23 mouse cellular contexts compared by ENCODE assay signal in genomic region chr4:32001498-32001897, GRCm38 (mm10). TPM values are rescaled to one million over a fixed set of nuclear protein-coding genes. Genes with fewer than 3 reads are reported as not detected.
DNase-seq lines count a peak whose midpoint lies in the region; ATAC-seq and TF ChIP-seq lines count a peak whose summit lies in the region.
"Had no signal": no experiment of that assay in that cellular context is flagged by ENCODE, and none has a peak within 500 bp of the region (broad histone marks: within the 10 kb centered on the region; RNA-seq: fewer than 3 reads in every experiment).

No protein-coding gene starts in this region.

- no peaks in the 10 kb centered on the region for H3K4me1 ChIP-seq in forebrain, embryonic 15.5 days
- no peaks in the 10 kb centered on the region for H3K4me1 ChIP-seq in forebrain, embryonic 12.5 days
- no peaks in the 10 kb centered on the region for H3K4me1 ChIP-seq in forebrain, postnatal 0 days (ENCODE audit: insufficient read depth)
- no peaks in the 10 kb centered on the region for H3K4me1 ChIP-seq in forebrain, embryonic 11.5 days (replicated peaks; ENCODE audit: control insufficient read depth, insufficient read depth, low read length)
- no peaks in the 10 kb centered on the region for H3K4me1 ChIP-seq in hindbrain, embryonic 16.5 days (ENCODE audit: control insufficient read depth, insufficient read depth, low read depth, low read length)
- H3K4me1 ChIP-seq in hindbrain, embryonic 10.5 days (replicated peaks) = no peaks in the 10 kb centered on the region
- H3K4me1 ChIP-seq in kidney, embryonic 16.5 days (ENCODE audit: insufficient read depth, low read length) = no peaks in the 10 kb centered on the region
- H3K4me1 ChIP-seq: embryonic facial prominence, embryonic 10.5 days; embryonic facial prominence, embryonic 12.5 days had no signal

- 72% methylated on average over 3 of the region's 3 CpGs for WGBS in forebrain, embryonic 15.5 days
- 83% methylated on average over 3 of the region's 3 CpGs for WGBS in forebrain, embryonic 12.5 days
- WGBS in forebrain, postnatal 0 days = 75% methylated on average over 3 of the region's 3 CpGs
- 90% methylated on average over 3 of the region's 3 CpGs for WGBS in forebrain, embryonic 11.5 days
- WGBS in hindbrain, embryonic 16.5 days = 54% methylated on average over 3 of the region's 3 CpGs
- WGBS in hindbrain, embryonic 10.5 days = 90% methylated on average over 3 of the region's 3 CpGs
- whole genome bisulfite sequencing in kidney, embryonic 16.5 days = 66% methylated on average over 3 of the region's 3 CpGs

- no peaks in the 10 kb centered on the region for H3K27me3 ChIP-seq in forebrain, embryonic 15.5 days
- no peaks in the 10 kb centered on the region for H3K27me3 ChIP-seq in forebrain, embryonic 12.5 days
- no peaks in the 10 kb centered on the region for H3K27me3 ChIP-seq in forebrain, postnatal 0 days (ENCODE audit: insufficient read depth, low read length)
- H3K27me3 ChIP-seq in forebrain, embryonic 11.5 days (ENCODE audit: control insufficient read depth, insufficient read depth, low read length) = no peaks in the 10 kb centered on the region
- no peaks in the 10 kb centered on the region for H3K27me3 ChIP-seq in hindbrain, embryonic 16.5 days (replicated peaks; ENCODE audit: control insufficient read depth, insufficient read depth, low read length)
- no peaks in the 10 kb centered on the region for H3K27me3 ChIP-seq in hindbrain, embryonic 10.5 days (ENCODE audit: insufficient read depth, poor library complexity, severe bottlenecking)
- H3K27me3 ChIP-seq in kidney, embryonic 16.5 days (ENCODE audit: insufficient read depth, low read length) = no peaks in the 10 kb centered on the region
- H3K27me3 ChIP-seq: CH12.LX; embryonic facial prominence, embryonic 12.5 days had no signal

- H3K4me3 ChIP-seq in forebrain, embryonic 15.5 days = no peak overlapping the region
- H3K4me3 ChIP-seq in forebrain, embryonic 12.5 days (replicated peaks) = no peak overlapping the region
- H3K4me3 ChIP-seq in forebrain, postnatal 0 days (ENCODE audit: low read depth, low read length) = no peak overlapping the region
- no peak overlapping the region for H3K4me3 ChIP-seq in forebrain, embryonic 11.5 days (ENCODE audit: low read depth, low read length)
- H3K4me3 ChIP-seq in hindbrain, embryonic 16.5 days (ENCODE audit: low read length) = no peak overlapping the region
- no peak overlapping the region for H3K4me3 ChIP-seq in hindbrain, embryonic 10.5 days
- H3K4me3 ChIP-seq in kidney, embryonic 16.5 days (ENCODE audit: low read length) = no peak overlapping the region
- H3K4me3 ChIP-seq: embryonic facial prominence, embryonic 10.5 days; embryonic facial prominence, embryonic 12.5 days had no signal

- peak; percentile 6 for DNase-seq in forebrain, postnatal 0 days
- no peak for DNase-seq in forebrain, embryonic 11.5 days (ENCODE audit: low spot score)
- DNase-seq in hindbrain, embryonic 10.5 days (ENCODE audit: low spot score) = no peak
- peak; percentile 9 for DNase-seq in MN1 (ENCODE audit: low spot score)
- DNase-seq: adrenal gland, adult 2 months; adrenal gland, postnatal 10 days; adrenal gland, postnatal 25 days; B cell, adult 2 months; cerebellum, adult 11-12 months; cerebellum, adult 2 months; cerebellum, adult 9-10 months; cerebellum, postnatal 10 days; cerebellum, postnatal 25 days had no signal

- no peak overlapping the region for H3K9ac ChIP-seq in forebrain, embryonic 15.5 days (replicated peaks)
- H3K9ac ChIP-seq in forebrain, embryonic 12.5 days = no peak overlapping the region
- H3K9ac ChIP-seq in forebrain, postnatal 0 days = no peak overlapping the region
- H3K9ac ChIP-seq in forebrain, embryonic 11.5 days (ENCODE audit: low read length) = no peak overlapping the region
- H3K9ac ChIP-seq in hindbrain, embryonic 16.5 days (ENCODE audit: low read depth, low read length) = no peak overlapping the region
- H3K9ac ChIP-seq in kidney, embryonic 16.5 days (replicated peaks; ENCODE audit: low read length) = no peak overlapping the region
- H3K9ac ChIP-seq: embryonic facial prominence, embryonic 12.5 days had no signal

- H3K36me3 ChIP-seq in forebrain, embryonic 15.5 days = peaks cover 19% of the 10 kb centered on the region
- H3K36me3 ChIP-seq in forebrain, embryonic 12.5 days (replicated peaks) = peaks cover 32% of the 10 kb centered on the region
- H3K36me3 ChIP-seq in forebrain, postnatal 0 days (ENCODE audit: insufficient read depth) = peaks cover 18% of the 10 kb centered on the region; the same call in 1 of the 2 replicates
- H3K36me3 ChIP-seq in forebrain, embryonic 11.5 days (ENCODE audit: control insufficient read depth, insufficient read depth, low read length) = no peaks in the 10 kb centered on the region; the same call in 1 of the 2 replicates
- peaks cover 10% of the 10 kb centered on the region for H3K36me3 ChIP-seq in hindbrain, embryonic 16.5 days (ENCODE audit: control insufficient read depth, insufficient read depth, low read length)
- peaks cover 65% of the 10 kb centered on the region for H3K36me3 ChIP-seq in hindbrain, embryonic 10.5 days
- H3K36me3 ChIP-seq in kidney, embryonic 16.5 days (ENCODE audit: insufficient read depth, low read length) = peaks cover 26% of the 10 kb centered on the region

- no peak for TF ChIP-seq CTCF in forebrain, postnatal 0 days (IDR thresholded peaks at IDR 0.05; ENCODE audit: low read depth)

- no peak overlapping the region for H3K4me2 ChIP-seq in forebrain, embryonic 15.5 days (replicated peaks)
- H3K4me2 ChIP-seq in forebrain, embryonic 12.5 days = no peak overlapping the region
- H3K4me2 ChIP-seq in forebrain, postnatal 0 days (ENCODE audit: low read depth) = no peak overlapping the region
- no peak overlapping the region for H3K4me2 ChIP-seq in forebrain, embryonic 11.5 days (ENCODE audit: low read depth, low read length, severe bottlenecking)
- no peak overlapping the region for H3K4me2 ChIP-seq in hindbrain, embryonic 16.5 days (ENCODE audit: low read length)
- no peak overlapping the region for H3K4me2 ChIP-seq in kidney, embryonic 16.5 days (replicated peaks; ENCODE audit: low read depth, low read length)
- H3K4me2 ChIP-seq: embryonic facial prominence, embryonic 12.5 days had no signal

- no peaks in the 10 kb centered on the region for H3K9me3 ChIP-seq in forebrain, embryonic 15.5 days
- H3K9me3 ChIP-seq in forebrain, embryonic 12.5 days = no peaks in the 10 kb centered on the region
- H3K9me3 ChIP-seq in forebrain, postnatal 0 days (ENCODE audit: low read length) = no peaks in the 10 kb centered on the region
- no peaks in the 10 kb centered on the region for H3K9me3 ChIP-seq in forebrain, embryonic 11.5 days (ENCODE audit: control insufficient read depth, low read length)
- no peaks in the 10 kb centered on the region for H3K9me3 ChIP-seq in hindbrain, embryonic 16.5 days (ENCODE audit: control insufficient read depth, low read length)
- H3K9me3 ChIP-seq in hindbrain, embryonic 10.5 days = no peaks in the 10 kb centered on the region
- H3K9me3 ChIP-seq in kidney, embryonic 16.5 days (ENCODE audit: low read length) = no peaks in the 10 kb centered on the region
- H3K9me3 ChIP-seq: embryonic facial prominence, embryonic 10.5 days; embryonic facial prominence, embryonic 12.5 days; G1E had no signal

- 0 out of 2 replicates have a peak, but pooled peaks have one; percentile 38 for ATAC-seq in forebrain, embryonic 15.5 days (replicated peaks)
- no peak for ATAC-seq in forebrain, embryonic 12.5 days (ENCODE audit: low FRiP score)
- peak; percentile 80 for ATAC-seq in forebrain, postnatal 0 days
- no peak for ATAC-seq in forebrain, embryonic 11.5 days (replicated peaks; ENCODE audit: low FRiP score)
- ATAC-seq in hindbrain, embryonic 16.5 days = peak; percentile 60
- no peak for ATAC-seq in kidney, embryonic 16.5 days (ENCODE audit: low FRiP score, low TSS enrichment)
- ATAC-seq: CD4-positive, CD25-positive, alpha-beta regulatory T cell, adult 4 months; forebrain, embryonic 14.5 days had no signal

- no peak overlapping the region for H3K27ac ChIP-seq in forebrain, embryonic 15.5 days (replicated peaks)
- no peak overlapping the region for H3K27ac ChIP-seq in forebrain, embryonic 12.5 days
- H3K27ac ChIP-seq in forebrain, postnatal 0 days (ENCODE audit: low read depth, low read length) = no peak overlapping the region
- H3K27ac ChIP-seq in forebrain, embryonic 11.5 days (ENCODE audit: low read depth, low read length) = no peak overlapping the region
- H3K27ac ChIP-seq in hindbrain, embryonic 16.5 days (ENCODE audit: low read depth, low read length) = no peak overlapping the region
- no peak overlapping the region for H3K27ac ChIP-seq in hindbrain, embryonic 10.5 days
- no peak overlapping the region for H3K27ac ChIP-seq in kidney, embryonic 16.5 days (ENCODE audit: low read length)
- H3K27ac ChIP-seq: embryonic facial prominence, embryonic 10.5 days; embryonic facial prominence, embryonic 12.5 days had no signal

RNA-seq across cellular contexts. Expression of gene Map3k7, which starts 37.6 kb away (rescaled TPM):
- polyA plus RNA-seq in forebrain, embryonic 15.5 days (2015; fragmentation: Nextera tagmentation; extraction: Ambion mirVana) = 31.4 and 32.5 TPM in 2 replicates
- polyA plus RNA-seq in forebrain, embryonic 12.5 days (2016; fragmentation: Nextera tagmentation; extraction: Ambion mirVana) = 45.1 and 47.5 TPM in 2 replicates
- total RNA-seq in forebrain, postnatal 0 days (2014; rRNA removed) = 45.3 and 53.6 TPM in 2 replicates
- 15.9 and 17.6 TPM in 2 replicates for polyA plus RNA-seq in forebrain, postnatal 0 days (2015; fragmentation: Nextera tagmentation; extraction: Ambion mirVana)
- 48.2 and 50.0 TPM in 2 replicates for polyA plus RNA-seq in forebrain, embryonic 11.5 days (2014; fragmentation: Nextera tagmentation; extraction: Ambion mirVana)
- 14.4 and 24.8 TPM in 2 replicates for polyA plus RNA-seq in hindbrain, embryonic 16.5 days (2015; fragmentation: Nextera tagmentation; extraction: Ambion mirVana)
- 40.3 and 44.3 TPM in 2 replicates for polyA plus RNA-seq in hindbrain, embryonic 10.5 days (2016; fragmentation: Nextera tagmentation; extraction: Ambion mirVana)
- polyA plus RNA-seq in kidney, embryonic 16.5 days (2015; fragmentation: Nextera tagmentation; extraction: Ambion mirVana) = 20.7 and 30.6 TPM in 2 replicates

Comparison
In these comparisons a context has a peak if more than half of its experiments do, and no peak if none do; other contexts are left out.
1. ATAC-seq: peak in forebrain, embryonic 15.5 days (single experiment), forebrain, postnatal 0 days (single experiment) and hindbrain, embryonic 16.5 days (single experiment); none in forebrain, embryonic 12.5 days (single experiment), forebrain, embryonic 11.5 days (single experiment) and kidney, embryonic 16.5 days (single experiment).
2. DNase-seq: peak in forebrain, postnatal 0 days (single experiment) and MN1 (single experiment); none in forebrain, embryonic 11.5 days (single experiment) and hindbrain, embryonic 10.5 days (single experiment).